Mouse (Mus musculus) heart, embryonic 15.5 days (tissue): ENCODE results near the gene Ppp2r5c. TPM values are rescaled to one million over a fixed set of nuclear protein-coding genes. Genes with fewer than 3 reads are reported as not detected.
A peak's percentile ranks its signal among the peaks of the same experiment; 100 is the strongest.

ENCODE experiments used
- ATAC-seq: fragments of 200-750 bp; cut with Nextera tagmentation; replicated peaks from 2 replicates; pipeline ENCODE4 v1.8.0; 2017; ENCODE audit warnings: low read depth, moderate TSS enrichment; ENCODE audit not compliant: insufficient number of reproducible peaks, insufficient read depth, low FRiP score
- H3K27ac ChIP-seq: fragments of 300-500 bp; sonication (generic); 2 replicates; pipeline ENCODE4 v1.5.1; 2015; ENCODE audit warnings: mild to moderate bottlenecking, inconsistent platforms
- H3K27me3 ChIP-seq: fragments of 300-500 bp; sonication (generic); 2 replicates; pipeline ENCODE4 v1.6.1; 2015; ENCODE audit warnings: inconsistent platforms
- H3K36me3 ChIP-seq: fragments of 300-500 bp; sonication (generic); 2 replicates; pipeline ENCODE4 v1.6.1; 2015; ENCODE audit warnings: mild to moderate bottlenecking, inconsistent platforms
- H3K4me1 ChIP-seq: fragments of 300-500 bp; sonication (generic); replicated peaks from 2 replicates; pipeline ENCODE4 v1.6.1; 2015; ENCODE audit warnings: inconsistent platforms
- H3K4me2 ChIP-seq: fragments of 300-500 bp; sonication (generic); 2 replicates; pipeline ENCODE4 v1.6.1; 2015; ENCODE audit warnings: inconsistent platforms, mild to moderate bottlenecking, moderate library complexity
- H3K4me3 ChIP-seq: fragments of 300-500 bp; sonication (generic); 2 replicates; pipeline ENCODE4 v1.5.1; 2015; ENCODE audit warnings: mild to moderate bottlenecking, inconsistent platforms
- H3K9ac ChIP-seq: fragments of 300-500 bp; sonication (generic); 2 replicates; pipeline ENCODE4 v1.6.1; 2015; ENCODE audit warnings: mild to moderate bottlenecking, inconsistent platforms
- H3K9me3 ChIP-seq: fragments of 300-500 bp; sonication (generic); replicated peaks from 2 replicates; pipeline ENCODE4 v1.6.1; 2016; ENCODE audit warnings: inconsistent platforms
- WGBS: fragments of 180-500 bp; shearing (Covaris S2); methylation state at CpG from one replicate; pipeline ENCODE4 v1.1.7; 2015; ENCODE audit warnings: mixed read lengths; 5-methylcytosine and 5-hydroxymethylcytosine counted together
- polyA plus RNA-seq: library from polyadenylated mRNA; unstranded; fragments of >200 nt; fragmentation: Nextera tagmentation; extraction: Ambion mirVana; gene quantifications from 2 replicates; pipeline ENCODE4 v1.2.1, GENCODE M21; 2015

The Ppp2r5c gene
- polyA plus RNA-seq, 1 experiment from 2014 or later = 117 TPM

- Histone ChIP-seq H3K36me3 (peaks cover 73% of the 10 kb centered on the region), H3K9ac (no peak overlapping the region), H3K27ac (no peak overlapping the region), H3K4me3 (no peak overlapping the region), H3K9me3 (no peaks in the 10 kb centered on the region), H3K4me2 (no peak overlapping the region), H3K4me1 (no peaks in the 10 kb centered on the region), H3K27me3 (no peaks in the 10 kb centered on the region)
- 88% methylated on average over 9 of the region's 9 CpGs for WGBS
- no peak for ATAC-seq
Observed at GRCm38 (mm10) chr12:110566366-110566765, 119.4 kb downstream of the Ppp2r5c start.

- WGBS = 92% methylated on average over 10 of the region's 10 CpGs
- Histone ChIP-seq H3K9me3 (no peaks in the 10 kb centered on the region), H3K4me2 (no peak overlapping the region), H3K27me3 (no peaks in the 10 kb centered on the region), H3K9ac (no peak overlapping the region), H3K36me3 (peaks cover 74% of the 10 kb centered on the region), H3K4me1 (no peaks in the 10 kb centered on the region), H3K27ac (no peak overlapping the region), H3K4me3 (no peak overlapping the region)
- ATAC-seq = no peak
Observed at GRCm38 (mm10) chr12:110571050-110571449, 124.1 kb downstream of the Ppp2r5c start.

- Histone ChIP-seq H3K9me3 (no peaks in the 10 kb centered on the region), H3K9ac (no peak overlapping the region), H3K36me3 (peaks cover 71% of the 10 kb centered on the region), H3K27me3 (no peaks in the 10 kb centered on the region), H3K4me2 (no peak overlapping the region), H3K4me3 (no peak overlapping the region), H3K4me1 (no peaks in the 10 kb centered on the region), H3K27ac (no peak overlapping the region)
- ATAC-seq = no peak
- WGBS = 91% methylated on average over 4 of the region's 4 CpGs
Observed at GRCm38 (mm10) chr12:110572351-110572750, 125.4 kb downstream of the Ppp2r5c start.

- Histone ChIP-seq H3K4me2 (no peak overlapping the region), H3K4me1 (no peaks in the 10 kb centered on the region), H3K27me3 (no peaks in the 10 kb centered on the region), H3K4me3 (no peak overlapping the region), H3K27ac (no peak overlapping the region), H3K36me3 (peaks cover 58% of the 10 kb centered on the region), H3K9me3 (no peaks in the 10 kb centered on the region), H3K9ac (no peak overlapping the region)
- no peak for ATAC-seq
- WGBS = 76% methylated on average over 8 of the region's 8 CpGs
Observed at GRCm38 (mm10) chr12:110573635-110574034, 126.7 kb downstream of the Ppp2r5c start.

- H3K4me1 ChIP-seq = no peaks in the 10 kb centered on the region
- H3K9ac ChIP-seq = no peak overlapping the region
- no peaks in the 10 kb centered on the region for H3K27me3 ChIP-seq
- 74% methylated on average over 4 of the region's 4 CpGs for WGBS
- no peak for ATAC-seq
- no peak overlapping the region for H3K4me3 ChIP-seq
- H3K9me3 ChIP-seq = no peaks in the 10 kb centered on the region
- peaks cover 51% of the 10 kb centered on the region for H3K36me3 ChIP-seq
- no peak overlapping the region for H3K27ac ChIP-seq
- H3K4me2 ChIP-seq = no peak overlapping the region
Observed at GRCm38 (mm10) chr12:110575926-110576325, 129.0 kb downstream of the Ppp2r5c start.

GRCm38 (mm10) chr12:110578333-110578732 is 131.4 kb downstream of the Ppp2r5c start:
- Histone ChIP-seq H3K4me1 (no peaks in the 10 kb centered on the region), H3K9me3 (no peaks in the 10 kb centered on the region), H3K36me3 (peaks cover 40% of the 10 kb centered on the region), H3K27me3 (no peaks in the 10 kb centered on the region), H3K27ac (no peak overlapping the region), H3K4me3 (no peak overlapping the region), H3K4me2 (no peak overlapping the region), H3K9ac (no peak overlapping the region)
- no peak for ATAC-seq
- WGBS = 88% methylated on average over 9 of the region's 9 CpGs

- Histone ChIP-seq H3K4me2 (no peak overlapping the region), H3K9ac (no peak overlapping the region), H3K4me3 (no peak overlapping the region), H3K36me3 (no peaks in the 10 kb centered on the region), H3K27me3 (no peaks in the 10 kb centered on the region), H3K4me1 (peaks cover 14% of the 10 kb centered on the region), H3K27ac (no peak overlapping the region), H3K9me3 (no peaks in the 10 kb centered on the region)
- WGBS = 72% methylated on average over 6 of the region's 6 CpGs
- no peak for ATAC-seq
Observed at GRCm38 (mm10) chr12:110588622-110589021, 141.7 kb downstream of the Ppp2r5c start.

GRCm38 (mm10) chr12:110590804-110591259 is 143.9 kb downstream of the Ppp2r5c start:
- Histone ChIP-seq H3K4me1 (peaks cover 14% of the 10 kb centered on the region), H3K9me3 (no peaks in the 10 kb centered on the region), H3K27ac (peak overlapping the region; percentile 95), H3K27me3 (no peaks in the 10 kb centered on the region), H3K9ac (peak overlapping the region; percentile 72), H3K4me3 (peak overlapping the region; percentile 80), H3K4me2 (peak overlapping the region; percentile 88), H3K36me3 (no peaks in the 10 kb centered on the region)
- ATAC-seq = peak; percentile 4; the same call in 1 of the 2 replicates
- under 1% methylated on average over 15 of the region's 15 CpGs for WGBS

GRCm38 (mm10) chr12:110591260-110591883 is 144.5 kb downstream of the Ppp2r5c start:
- ATAC-seq = peak; percentile 95
- WGBS = under 1% methylated on average over 56 of the region's 56 CpGs
- H3K27ac ChIP-seq = peak overlapping the region; percentile 95
- H3K27me3 ChIP-seq = no peaks in the 10 kb centered on the region
- H3K4me1 ChIP-seq = peaks cover 14% of the 10 kb centered on the region
- no peaks in the 10 kb centered on the region for H3K36me3 ChIP-seq
- H3K4me3 ChIP-seq = peak overlapping the region; percentile 80
- H3K4me2 ChIP-seq = peak overlapping the region; percentile 92
- no peaks in the 10 kb centered on the region for H3K9me3 ChIP-seq
- peak overlapping the region; percentile 85 for H3K9ac ChIP-seq

GRCm38 (mm10) chr12:110598527-110598926 is 151.6 kb downstream of the Ppp2r5c start:
- H3K4me3 ChIP-seq = no peak overlapping the region
- no peak for ATAC-seq
- peaks cover 20% of the 10 kb centered on the region for H3K4me1 ChIP-seq
- H3K36me3 ChIP-seq = no peaks in the 10 kb centered on the region
- no peak overlapping the region for H3K27ac ChIP-seq
- peaks cover 4% of the 10 kb centered on the region; the same call in 1 of the 2 replicates for H3K27me3 ChIP-seq
- H3K9ac ChIP-seq = no peak overlapping the region
- H3K9me3 ChIP-seq = no peaks in the 10 kb centered on the region
- WGBS = 10% methylated on average over 7 of the region's 7 CpGs
- no peak overlapping the region for H3K4me2 ChIP-seq

GRCm38 (mm10) chr12:110599791-110600190 is 152.9 kb downstream of the Ppp2r5c start:
- no peak overlapping the region for H3K4me2 ChIP-seq
- H3K27ac ChIP-seq = no peak overlapping the region
- H3K27me3 ChIP-seq = peaks cover 4% of the 10 kb centered on the region; the same call in 1 of the 2 replicates
- H3K4me1 ChIP-seq = peaks cover 25% of the 10 kb centered on the region
- WGBS = 55% methylated on average over 4 of the region's 4 CpGs
- H3K9ac ChIP-seq = peak overlapping the region; percentile 7; the same call in 1 of the 2 replicates
- H3K4me3 ChIP-seq = no peak overlapping the region
- no peak for ATAC-seq
- no peaks in the 10 kb centered on the region for H3K9me3 ChIP-seq
- no peaks in the 10 kb centered on the region for H3K36me3 ChIP-seq
